Mouse (Mus musculus) forebrain, embryonic 15.5 days (tissue): ENCODE measurements around the gene Enox1. TPM values are rescaled to one million over a fixed set of nuclear protein-coding genes. Genes with fewer than 3 reads are reported as not detected.

Source experiments
- ATAC-seq: fragments of 200-750 bp; cut with Nextera tagmentation; replicated peaks from 2 replicates; pipeline ENCODE4 v1.8.0; 2017; ENCODE audit warnings: mild to moderate bottlenecking, moderate TSS enrichment, moderate library complexity
- H3K27ac ChIP-seq: fragments of 300-500 bp; sonication (generic); replicated peaks from 2 replicates; pipeline ENCODE4 v1.5.1; 2015; ENCODE audit warnings: mild to moderate bottlenecking, inconsistent platforms
- H3K27me3 ChIP-seq: fragments of 300-500 bp; sonication (generic); 2 replicates; pipeline ENCODE4 v1.6.1; 2015; ENCODE audit warnings: inconsistent platforms
- H3K36me3 ChIP-seq: fragments of 300-500 bp; sonication (generic); 2 replicates; pipeline ENCODE4 v1.6.1; 2015; ENCODE audit warnings: mild to moderate bottlenecking, inconsistent platforms
- H3K4me1 ChIP-seq: fragments of 300-500 bp; sonication (generic); 2 replicates; pipeline ENCODE4 v1.6.1; 2015; ENCODE audit warnings: inconsistent platforms
- H3K4me2 ChIP-seq: fragments of 300-500 bp; sonication (generic); replicated peaks from 2 replicates; pipeline ENCODE4 v1.6.1; 2015; ENCODE audit warnings: mild to moderate bottlenecking, inconsistent platforms
- H3K4me3 ChIP-seq: fragments of 300-500 bp; sonication (generic); 2 replicates; pipeline ENCODE4 v1.5.1; 2015; ENCODE audit warnings: mild to moderate bottlenecking, inconsistent platforms
- H3K9ac ChIP-seq: fragments of 300-500 bp; sonication (generic); replicated peaks from 2 replicates; pipeline ENCODE4 v1.6.1; 2015; ENCODE audit warnings: mild to moderate bottlenecking, inconsistent platforms
- H3K9me3 ChIP-seq: fragments of 300-500 bp; sonication (generic); 2 replicates; pipeline ENCODE4 v1.6.1; 2016; ENCODE audit warnings: inconsistent platforms
- WGBS: fragments of 180-500 bp; shearing (Covaris S2); methylation state at CpG from one replicate; pipeline ENCODE4 v1.1.7; 2015; ENCODE audit warnings: mixed read lengths; 5-methylcytosine and 5-hydroxymethylcytosine counted together
- polyA plus RNA-seq: library from polyadenylated mRNA; unstranded; fragments of >200 nt; fragmentation: Nextera tagmentation; extraction: Ambion mirVana; gene quantifications from 2 replicates; pipeline ENCODE4 v1.2.1, GENCODE M21; 2015

Enox1 gene
- polyA plus RNA-seq, 1 experiment from 2014 or later: 67.5 TPM

GRCm38 (mm10) chr14:77283939-77284338 lies 127.4 kb downstream of the Enox1 start:
- no peaks in the 10 kb centered on the region for H3K9me3 ChIP-seq
- 71% methylated on average over 4 of the region's 4 CpGs for WGBS
- ATAC-seq: no peak
- H3K36me3 ChIP-seq: no peaks in the 10 kb centered on the region
- no peak overlapping the region for H3K9ac ChIP-seq
- H3K4me1 ChIP-seq: no peaks in the 10 kb centered on the region
- H3K27me3 ChIP-seq: no peaks in the 10 kb centered on the region
- no peak overlapping the region for H3K4me2 ChIP-seq
- H3K4me3 ChIP-seq: no peak overlapping the region
- H3K27ac ChIP-seq: no peak overlapping the region

GRCm38 (mm10) chr14:77285453-77285852 lies 128.9 kb downstream of the Enox1 start:
- H3K9me3 ChIP-seq: no peaks in the 10 kb centered on the region
- H3K9ac ChIP-seq: no peak overlapping the region
- H3K27ac ChIP-seq: no peak overlapping the region
- H3K36me3 ChIP-seq: no peaks in the 10 kb centered on the region
- H3K27me3 ChIP-seq: no peaks in the 10 kb centered on the region
- no peak overlapping the region for H3K4me2 ChIP-seq
- WGBS: 26% methylated on average over 3 of the region's 3 CpGs
- no peaks in the 10 kb centered on the region for H3K4me1 ChIP-seq
- H3K4me3 ChIP-seq: no peak overlapping the region
- ATAC-seq: peak; percentile 48; the same call in 1 of the 2 replicates

DNA sequence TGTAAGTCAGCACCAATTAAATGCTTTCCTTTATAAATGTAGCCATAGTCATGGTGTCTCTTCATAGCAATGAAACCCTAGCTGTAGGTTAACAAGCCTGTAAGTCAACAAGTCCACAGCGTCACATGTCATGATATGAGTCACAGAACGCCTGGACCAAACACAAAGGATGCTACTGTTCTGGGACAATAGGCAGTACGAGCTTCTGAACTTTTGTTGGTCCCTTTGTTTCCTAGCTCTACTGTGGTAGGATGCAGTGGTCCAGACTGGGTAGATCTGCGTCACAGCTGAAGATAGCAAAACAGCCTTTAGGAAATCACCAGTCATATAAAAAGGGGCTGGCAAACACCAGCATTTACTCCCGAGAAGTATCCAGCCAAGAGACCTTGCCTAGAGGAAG lies 135.2 kb downstream of the Enox1 start:
- Histone ChIP-seq H3K9me3 (no peaks in the 10 kb centered on the region), H3K36me3 (no peaks in the 10 kb centered on the region), H3K27me3 (no peaks in the 10 kb centered on the region), H3K4me2 (no peak overlapping the region), H3K27ac (no peak overlapping the region), H3K4me3 (no peak overlapping the region), H3K4me1 (0 out of 2 replicates have a peak, but pooled peaks cover 3% of the 10 kb centered on the region), H3K9ac (no peak overlapping the region)
- ATAC-seq: no peak
- WGBS: 89% methylated on average over 5 of the region's 5 CpGs

GRCm38 (mm10) chr14:77297039-77297438 lies 140.5 kb downstream of the Enox1 start:
- H3K9ac ChIP-seq: no peak overlapping the region
- no peak for ATAC-seq
- H3K4me2 ChIP-seq: no peak overlapping the region
- no peak overlapping the region for H3K4me3 ChIP-seq
- H3K27ac ChIP-seq: no peak overlapping the region
- no peaks in the 10 kb centered on the region for H3K9me3 ChIP-seq
- 0 out of 2 replicates have a peak, but pooled peaks cover 3% of the 10 kb centered on the region for H3K4me1 ChIP-seq
- no peaks in the 10 kb centered on the region for H3K27me3 ChIP-seq
- no peaks in the 10 kb centered on the region for H3K36me3 ChIP-seq
- 49% methylated on average over 4 of the region's 4 CpGs for WGBS

GRCm38 (mm10) chr14:77298327-77298726 lies 141.8 kb downstream of the Enox1 start:
- WGBS: 86% methylated on average over 3 of the region's 3 CpGs

DNA sequence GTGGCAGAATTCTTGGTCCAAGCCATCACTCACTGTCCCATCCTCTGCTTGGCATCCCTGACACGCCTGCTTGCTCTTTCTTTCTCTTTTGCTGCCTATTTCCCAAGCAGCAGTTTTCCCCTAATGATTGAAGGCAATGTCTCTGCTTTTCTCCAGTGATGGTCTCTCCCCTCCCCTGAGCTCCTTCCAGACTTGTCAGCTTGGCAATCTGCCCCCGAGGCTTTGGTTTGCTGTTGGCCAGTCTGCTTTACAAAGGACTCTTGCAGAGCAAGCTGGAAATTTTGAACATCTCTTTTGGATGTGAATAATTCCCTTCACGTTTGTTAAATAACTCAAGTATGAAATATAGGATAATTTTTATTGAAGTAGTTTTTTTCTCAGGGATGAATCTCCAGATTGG lies 153.0 kb downstream of the Enox1 start:
- WGBS: 46% methylated on average over 3 of the region's 3 CpGs
- Histone ChIP-seq H3K9ac (no peak overlapping the region), H3K4me3 (no peak overlapping the region), H3K27ac (no peak overlapping the region), H3K4me2 (no peak overlapping the region), H3K4me1 (peaks cover 8% of the 10 kb centered on the region), H3K27me3 (no peaks in the 10 kb centered on the region), H3K36me3 (no peaks in the 10 kb centered on the region), H3K9me3 (no peaks in the 10 kb centered on the region)
- no peak for ATAC-seq

More at GRCm38 (mm10) chr14:77298327-77298726, 141.8 kb downstream of the Enox1 start:
- H3K9me3 ChIP-seq: no peaks in the 10 kb centered on the region
- no peaks in the 10 kb centered on the region for H3K36me3 ChIP-seq
- 0 out of 2 replicates have a peak, but pooled peaks cover 3% of the 10 kb centered on the region for H3K4me1 ChIP-seq
- H3K4me2 ChIP-seq: no peak overlapping the region
- no peak overlapping the region for H3K4me3 ChIP-seq
- H3K9ac ChIP-seq: no peak overlapping the region
- H3K27me3 ChIP-seq: no peaks in the 10 kb centered on the region
- ATAC-seq: no peak
- no peak overlapping the region for H3K27ac ChIP-seq

DNA sequence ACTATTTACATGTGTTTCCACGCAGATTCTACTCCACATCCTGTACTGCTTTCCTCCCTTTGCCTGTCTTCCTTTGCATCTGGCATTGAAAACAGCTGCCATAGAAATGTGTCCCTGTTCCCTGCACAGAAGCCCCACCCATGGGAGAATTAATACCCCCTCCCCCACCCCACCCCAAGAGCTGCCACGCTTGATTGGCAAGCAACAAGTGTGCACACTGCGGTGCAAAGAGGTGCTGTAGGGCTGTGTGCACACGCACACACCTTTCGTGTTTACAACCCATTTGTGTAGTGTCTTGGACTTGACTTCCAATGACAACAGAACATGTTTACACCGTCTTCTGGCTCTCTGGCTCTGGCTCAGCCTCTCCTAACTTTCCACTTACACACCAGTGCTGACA lies 154.9 kb downstream of the Enox1 start:
- H3K27ac ChIP-seq: no peak overlapping the region
- peaks cover 8% of the 10 kb centered on the region for H3K4me1 ChIP-seq
- no peak overlapping the region for H3K4me3 ChIP-seq
- no peak overlapping the region for H3K9ac ChIP-seq
- no peaks in the 10 kb centered on the region for H3K27me3 ChIP-seq
- H3K4me2 ChIP-seq: no peak overlapping the region
- H3K36me3 ChIP-seq: no peaks in the 10 kb centered on the region
- no peaks in the 10 kb centered on the region for H3K9me3 ChIP-seq
- ATAC-seq: no peak
- 78% methylated on average over 6 of the region's 6 CpGs for WGBS

GRCm38 (mm10) chr14:77319396-77319795 lies 162.8 kb downstream of the Enox1 start:
- H3K9ac ChIP-seq: no peak overlapping the region
- no peak overlapping the region for H3K4me2 ChIP-seq
- H3K4me1 ChIP-seq: no peaks in the 10 kb centered on the region
- H3K4me3 ChIP-seq: no peak overlapping the region
- no peaks in the 10 kb centered on the region for H3K9me3 ChIP-seq
- no peaks in the 10 kb centered on the region for H3K36me3 ChIP-seq
- no peak overlapping the region for H3K27ac ChIP-seq
- WGBS: 91% methylated on average over 7 of the region's 7 CpGs
- no peak for ATAC-seq
- H3K27me3 ChIP-seq: no peaks in the 10 kb centered on the region

GRCm38 (mm10) chr14:77324348-77324747 lies 167.8 kb downstream of the Enox1 start:
- WGBS: 99% methylated on average over 2 of the region's 2 CpGs
- no peak for ATAC-seq
- H3K36me3 ChIP-seq: no peaks in the 10 kb centered on the region
- H3K9me3 ChIP-seq: no peaks in the 10 kb centered on the region
- H3K27ac ChIP-seq: no peak overlapping the region
- no peaks in the 10 kb centered on the region for H3K4me1 ChIP-seq
- H3K27me3 ChIP-seq: no peaks in the 10 kb centered on the region
- H3K4me2 ChIP-seq: no peak overlapping the region
- no peak overlapping the region for H3K9ac ChIP-seq
- no peak overlapping the region for H3K4me3 ChIP-seq

DNA sequence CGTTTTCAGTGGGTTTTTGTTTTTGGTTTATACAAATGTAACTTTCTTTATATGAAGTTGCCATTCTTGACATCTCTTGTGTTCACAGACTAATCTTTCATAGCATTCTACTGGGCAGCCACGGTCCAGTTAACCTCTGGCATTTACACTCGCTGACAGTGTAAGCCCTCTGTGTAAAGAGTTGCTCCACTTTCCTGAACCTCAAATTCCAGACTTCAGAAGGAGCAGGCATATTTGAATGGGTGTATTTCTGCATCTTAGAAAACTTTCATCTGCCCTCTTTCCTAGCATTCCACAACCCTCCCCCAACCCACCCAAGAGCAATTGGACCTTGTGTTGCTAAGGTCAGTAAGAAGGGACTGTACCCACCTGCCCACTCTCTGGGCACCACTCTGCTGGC lies 171.1 kb downstream of the Enox1 start:
- Histone ChIP-seq H3K27ac (no peak overlapping the region), H3K4me3 (no peak overlapping the region), H3K36me3 (peaks cover 3% of the 10 kb centered on the region; the same call in 1 of the 2 replicates), H3K4me1 (no peaks in the 10 kb centered on the region), H3K9me3 (0 out of 2 replicates have a peak, but pooled peaks cover 3% of the 10 kb centered on the region), H3K4me2 (no peak overlapping the region), H3K9ac (no peak overlapping the region), H3K27me3 (no peaks in the 10 kb centered on the region)
- 71% methylated on average over 3 of the region's 3 CpGs for WGBS
- ATAC-seq: no peak

DNA sequence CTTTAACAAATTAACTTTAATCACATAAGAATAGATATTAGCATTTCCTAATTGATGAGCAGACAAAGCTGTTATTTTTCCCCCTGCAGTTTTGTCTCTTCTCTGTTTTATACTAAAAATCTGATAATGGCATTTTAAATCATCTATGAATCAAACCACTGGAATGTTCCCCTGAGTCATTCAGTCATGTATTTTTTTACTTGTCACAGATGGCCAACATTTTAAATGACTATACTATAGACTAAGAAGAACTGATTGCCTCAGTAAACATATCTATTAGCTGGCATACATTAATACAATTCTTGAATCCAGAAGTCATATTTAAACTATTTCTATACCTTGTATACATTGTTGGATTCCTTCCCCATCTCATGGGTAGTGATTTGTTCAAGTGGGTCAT lies 173.2 kb downstream of the Enox1 start:
- no peak overlapping the region for H3K9ac ChIP-seq
- no peak overlapping the region for H3K4me2 ChIP-seq
- 0 out of 2 replicates have a peak, but pooled peaks cover 3% of the 10 kb centered on the region for H3K9me3 ChIP-seq
- ATAC-seq: no peak
- H3K4me3 ChIP-seq: no peak overlapping the region
- H3K4me1 ChIP-seq: no peaks in the 10 kb centered on the region
- H3K27me3 ChIP-seq: no peaks in the 10 kb centered on the region
- H3K27ac ChIP-seq: no peak overlapping the region
- peaks cover 3% of the 10 kb centered on the region; the same call in 1 of the 2 replicates for H3K36me3 ChIP-seq

DNA sequence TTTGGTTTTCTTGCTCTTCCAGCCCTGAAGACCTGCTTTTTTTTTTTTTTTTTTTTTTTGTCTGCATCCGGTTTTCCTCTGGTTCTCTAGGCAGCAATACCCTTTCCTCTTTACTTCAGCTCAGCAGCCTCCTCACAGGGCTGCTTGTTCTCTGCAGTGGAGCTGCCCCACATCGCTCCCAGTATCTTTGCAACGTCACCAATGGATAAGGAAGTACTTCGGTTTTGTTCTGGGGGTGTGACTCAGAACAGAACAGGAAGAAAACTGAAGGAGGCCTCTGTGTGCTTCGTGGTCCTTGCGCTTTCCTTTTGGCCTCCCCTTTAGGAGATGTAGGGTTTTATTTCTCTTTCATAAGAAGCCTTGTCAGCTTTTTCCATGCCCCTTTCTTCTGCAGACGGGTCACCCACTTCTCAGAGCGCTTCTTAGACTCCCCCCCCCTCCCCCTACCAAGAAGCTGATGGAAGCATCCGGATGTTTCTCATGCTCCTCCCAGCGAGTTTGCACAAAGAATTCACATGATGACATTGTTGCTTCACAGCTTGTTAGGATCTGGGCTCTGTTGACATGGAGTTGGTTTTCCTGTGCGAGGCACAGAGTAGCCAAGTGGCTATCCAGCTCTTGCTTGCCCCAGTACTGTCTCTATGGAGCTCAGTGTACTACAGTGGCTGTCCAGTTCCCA lies 187.2 kb downstream of the Enox1 start:
- 68% methylated on average over 11 of the region's 11 CpGs for WGBS
- Histone ChIP-seq H3K9me3 (no peaks in the 10 kb centered on the region), H3K9ac (no peak overlapping the region), H3K4me3 (no peak overlapping the region), H3K36me3 (no peaks in the 10 kb centered on the region), H3K4me1 (no peaks in the 10 kb centered on the region), H3K27ac (no peak overlapping the region), H3K4me2 (no peak overlapping the region), H3K27me3 (no peaks in the 10 kb centered on the region)
- no peak for ATAC-seq

DNA sequence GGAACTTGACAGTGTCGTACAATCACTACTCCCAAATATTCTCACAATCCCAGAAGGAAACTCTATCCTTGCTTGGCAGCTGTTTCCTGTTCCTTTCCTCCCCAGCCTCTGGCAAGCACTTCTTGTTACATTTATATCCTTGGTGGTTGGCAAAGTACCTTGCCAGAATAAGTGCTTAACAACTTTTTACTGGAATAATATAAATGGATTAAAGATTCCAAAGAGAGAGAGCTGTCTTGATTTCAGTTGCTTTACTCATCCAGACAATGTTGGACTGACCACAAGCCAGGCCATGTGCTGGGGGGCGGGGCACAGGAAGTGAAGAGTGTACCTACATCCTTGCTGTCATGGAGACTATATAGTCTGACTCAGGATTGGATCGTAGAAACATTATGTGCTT lies 189.7 kb downstream of the Enox1 start:
- no peak overlapping the region for H3K27ac ChIP-seq
- 0 out of 2 replicates have a peak, but pooled peaks cover 4% of the 10 kb centered on the region for H3K4me1 ChIP-seq
- H3K4me3 ChIP-seq: no peak overlapping the region
- ATAC-seq: no peak
- no peak overlapping the region for H3K4me2 ChIP-seq
- no peaks in the 10 kb centered on the region for H3K9me3 ChIP-seq
- no peaks in the 10 kb centered on the region for H3K27me3 ChIP-seq
- H3K9ac ChIP-seq: no peak overlapping the region
- no peaks in the 10 kb centered on the region for H3K36me3 ChIP-seq
- WGBS: 92% methylated on average over 3 of the region's 3 CpGs
